ENCODE assay signal across 8 mouse cellular contexts in genomic region chr8:83695351-83696106, GRCm38 (mm10). TPM values are rescaled to one million over a fixed set of nuclear protein-coding genes. Genes with fewer than 3 reads are reported as not detected.
DNase-seq lines count a peak whose midpoint lies in the region; ATAC-seq lines count a peak whose summit lies in the region.

No protein-coding gene starts in this region.

- H3K27ac ChIP-seq in heart, embryonic 16.5 days (ENCODE audit: low read length), result peak overlapping the region; percentile 41; the same call in 1 of the 2 replicates
- H3K27ac ChIP-seq in heart, embryonic 12.5 days (ENCODE audit: poor library complexity, severe bottlenecking), result no peak overlapping the region

- no peaks in the 10 kb centered on the region for H3K27me3 ChIP-seq in heart, embryonic 16.5 days (ENCODE audit: control insufficient read depth, insufficient read depth, low read length)
- no peaks in the 10 kb centered on the region for H3K27me3 ChIP-seq in heart, embryonic 12.5 days (replicated peaks)

- H3K9me3 ChIP-seq in heart, embryonic 16.5 days (replicated peaks; ENCODE audit: control insufficient read depth, low read length), result no peaks in the 10 kb centered on the region
- H3K9me3 ChIP-seq in heart, embryonic 12.5 days (replicated peaks), result no peaks in the 10 kb centered on the region

- no peak for ATAC-seq in heart, embryonic 16.5 days (replicated peaks; ENCODE audit: extremely low read depth, insufficient read depth, low FRiP score)
- no peak for ATAC-seq in heart, embryonic 12.5 days (ENCODE audit: insufficient number of reproducible peaks, low FRiP score)
- ATAC-seq in CD4-positive, CD25-positive, alpha-beta regulatory T cell, adult 4 months, result peak; percentile 24
- no peak for ATAC-seq in frontal cortex, adult (ENCODE audit: low TSS enrichment)

- peak; percentile 30 to 42 for DNase-seq in kidney, postnatal 36 days
- DNase-seq in natural killer cell, adult 2 months (ENCODE audit: low spot score in 2 of 2), result peak; percentile 61 to 62
- DNase-seq in frontal cortex, postnatal 14 days (ENCODE audit: low spot score in 2 of 2), result no peak
- no peak for DNase-seq in left cerebral cortex, adult 8-10 months (ENCODE audit: low spot score in 2 of 2)

- H3K36me3 ChIP-seq in heart, embryonic 16.5 days (ENCODE audit: control insufficient read depth, insufficient read depth), result peaks cover 22% of the 10 kb centered on the region
- peaks cover 22% of the 10 kb centered on the region for H3K36me3 ChIP-seq in heart, embryonic 12.5 days

- H3K4me3 ChIP-seq in heart, embryonic 16.5 days (ENCODE audit: low read length), result no peak overlapping the region
- H3K4me3 ChIP-seq in heart, embryonic 12.5 days, result no peak overlapping the region

- peak overlapping the region; percentile 23; the same call in 1 of the 2 replicates for H3K9ac ChIP-seq in heart, embryonic 16.5 days (ENCODE audit: low read length)
- no peak overlapping the region for H3K9ac ChIP-seq in heart, embryonic 12.5 days

- H3K4me2 ChIP-seq in heart, embryonic 16.5 days (ENCODE audit: low read depth, low read length), result no peak overlapping the region; the same call in 1 of the 2 replicates
- no peak overlapping the region for H3K4me2 ChIP-seq in heart, embryonic 12.5 days

- peaks cover 35% of the 10 kb centered on the region for H3K4me1 ChIP-seq in heart, embryonic 16.5 days (ENCODE audit: control insufficient read depth, insufficient read depth, low read length)
- H3K4me1 ChIP-seq in heart, embryonic 12.5 days (replicated peaks), result peaks cover 47% of the 10 kb centered on the region

- 75% methylated on average over 17 of the region's 17 CpGs for WGBS in heart, embryonic 16.5 days
- WGBS in heart, embryonic 12.5 days, result 80% methylated on average over 10 of the region's 17 CpGs

RNA-seq across cellular contexts. Expression of gene Pkn1, which starts 3.5 kb away (rescaled TPM):
- polyA plus RNA-seq in heart, embryonic 16.5 days (2015; fragmentation: Nextera tagmentation; extraction: Ambion mirVana), result 17.5 and 20.2 TPM in 2 replicates
- polyA plus RNA-seq in heart, embryonic 12.5 days (2016; fragmentation: Nextera tagmentation; extraction: Ambion mirVana), result 24.4 and 28.7 TPM in 2 replicates
- polyA plus RNA-seq in CD4-positive, CD25-positive, alpha-beta regulatory T cell, adult 4 months (2017; shearing (Covaris generic)), result 10 to 100 TPM; 21.0 to 25.9 TPM
- total RNA-seq in left cerebral cortex, adult 8-10 months (2022), result 10 to 100 TPM; 52.2 to 66.2 (median 54.8) TPM

RNA-seq across cellular contexts. Expression of gene Ddx39, which starts 19.4 kb away (rescaled TPM):
- polyA plus RNA-seq in heart, embryonic 16.5 days (2015; fragmentation: Nextera tagmentation; extraction: Ambion mirVana), result 141 and 147 TPM in 2 replicates
- polyA plus RNA-seq in heart, embryonic 12.5 days (2016; fragmentation: Nextera tagmentation; extraction: Ambion mirVana), result 117 and 128 TPM in 2 replicates
- 100 to 1,000 TPM; 153 to 208 TPM for polyA plus RNA-seq in CD4-positive, CD25-positive, alpha-beta regulatory T cell, adult 4 months (2017; shearing (Covaris generic))
- total RNA-seq in left cerebral cortex, adult 8-10 months (2022), result 10 to 100 TPM; 14.4 to 18.4 (median 16.3) TPM

RNA-seq across cellular contexts. Expression of gene Ptger1, which starts 29.1 kb away (rescaled TPM):
- 0.43 and 0.69 TPM in 2 replicates for polyA plus RNA-seq in heart, embryonic 16.5 days (2015; fragmentation: Nextera tagmentation; extraction: Ambion mirVana)
- 0.32 and 0.60 TPM in 2 replicates for polyA plus RNA-seq in heart, embryonic 12.5 days (2016; fragmentation: Nextera tagmentation; extraction: Ambion mirVana)
- polyA plus RNA-seq in CD4-positive, CD25-positive, alpha-beta regulatory T cell, adult 4 months (2017; shearing (Covaris generic)), result 1 to 10 TPM; 1.2 TPM
- total RNA-seq in left cerebral cortex, adult 8-10 months (2022), result 1 to 10 TPM in 3 of 4 experiments, under 1 TPM in 1; 0.83 to 1.5 (median 1.3) TPM

RNA-seq across cellular contexts. Expression of gene Gipc1, which starts 43.1 kb away (rescaled TPM):
- 135 and 146 TPM in 2 replicates for polyA plus RNA-seq in heart, embryonic 16.5 days (2015; fragmentation: Nextera tagmentation; extraction: Ambion mirVana)
- 175 and 180 TPM in 2 replicates for polyA plus RNA-seq in heart, embryonic 12.5 days (2016; fragmentation: Nextera tagmentation; extraction: Ambion mirVana)
- 10 to 100 TPM; 14.8 to 21.9 TPM for polyA plus RNA-seq in CD4-positive, CD25-positive, alpha-beta regulatory T cell, adult 4 months (2017; shearing (Covaris generic))
- 10 to 100 TPM; 72.9 to 74.5 (median 74.3) TPM for total RNA-seq in left cerebral cortex, adult 8-10 months (2022)

RNA-seq across cellular contexts. Expression of gene Adgre5, which starts 45.6 kb away (rescaled TPM):
- 39.5 and 41.9 TPM in 2 replicates for polyA plus RNA-seq in heart, embryonic 16.5 days (2015; fragmentation: Nextera tagmentation; extraction: Ambion mirVana)
- 26.2 and 29.2 TPM in 2 replicates for polyA plus RNA-seq in heart, embryonic 12.5 days (2016; fragmentation: Nextera tagmentation; extraction: Ambion mirVana)
- 100 to 1,000 TPM; 199 to 267 TPM for polyA plus RNA-seq in CD4-positive, CD25-positive, alpha-beta regulatory T cell, adult 4 months (2017; shearing (Covaris generic))
- 10 to 100 TPM in 1 of 4 experiments, 1 to 10 TPM in 3; 8.3 to 12.2 (median 8.8) TPM for total RNA-seq in left cerebral cortex, adult 8-10 months (2022)

Comparison
In these comparisons a context has a peak if more than half of its experiments do, and no peak if none do; other contexts are left out.
1. DNase-seq: peak in kidney, postnatal 36 days (2 of 2) and natural killer cell, adult 2 months (2 of 2); none in frontal cortex, postnatal 14 days (0 of 2) and left cerebral cortex, adult 8-10 months (0 of 2).